Mouse (Mus musculus) limb, embryonic 15.5 days (tissue): ENCODE results near the gene Pex14. TPM values are rescaled to one million over a fixed set of nuclear protein-coding genes. Genes with fewer than 3 reads are reported as not detected.

Experiments used
- ATAC-seq: fragments of 200-750 bp; cut with Nextera tagmentation; 2 replicates; pipeline ENCODE4 v1.8.0; 2017; ENCODE audit warnings: low read depth, moderate TSS enrichment; ENCODE audit not compliant: insufficient number of reproducible peaks, low FRiP score, low TSS enrichment
- H3K27ac ChIP-seq: fragments of 300-500 bp; sonication (generic); 2 replicates; pipeline ENCODE4 v1.5.1; 2015; ENCODE audit warnings: moderate library complexity, mild to moderate bottlenecking, inconsistent platforms
- H3K27me3 ChIP-seq: fragments of 300-500 bp; sonication (generic); 2 replicates; pipeline ENCODE4 v1.6.1; 2015; ENCODE audit warnings: inconsistent platforms
- H3K36me3 ChIP-seq: fragments of 300-500 bp; sonication (generic); 2 replicates; pipeline ENCODE4 v1.6.1; 2015; ENCODE audit warnings: inconsistent platforms
- H3K4me1 ChIP-seq: fragments of 300-500 bp; sonication (generic); 2 replicates; pipeline ENCODE4 v1.6.1; 2015; ENCODE audit warnings: inconsistent platforms
- H3K4me2 ChIP-seq: fragments of 300-500 bp; sonication (generic); 2 replicates; pipeline ENCODE4 v1.6.1; 2015; ENCODE audit warnings: mild to moderate bottlenecking, inconsistent platforms
- H3K4me3 ChIP-seq: fragments of 300-500 bp; sonication (generic); 2 replicates; pipeline ENCODE4 v1.5.1; 2015; ENCODE audit warnings: mild to moderate bottlenecking, inconsistent platforms
- H3K9ac ChIP-seq: fragments of 300-500 bp; sonication (generic); 2 replicates; pipeline ENCODE4 v1.6.1; 2015; ENCODE audit warnings: inconsistent platforms
- H3K9me3 ChIP-seq: fragments of 300-500 bp; sonication (generic); 2 replicates; pipeline ENCODE4 v1.6.1; 2016; ENCODE audit warnings: inconsistent platforms
- WGBS: fragments of 180-500 bp; shearing (Covaris S2); methylation state at CpG from one replicate; pipeline ENCODE4 v1.1.7; 2015; 5-methylcytosine and 5-hydroxymethylcytosine counted together
- polyA plus RNA-seq: library from polyadenylated mRNA; unstranded; fragments of >200 nt; fragmentation: Nextera tagmentation; extraction: Ambion mirVana; gene quantifications from 2 replicates; pipeline ENCODE4 v1.2.1, GENCODE M21; 2015

Pex14 gene
- polyA plus RNA-seq, 1 experiment from 2014 or later = 45.6 TPM

DNA sequence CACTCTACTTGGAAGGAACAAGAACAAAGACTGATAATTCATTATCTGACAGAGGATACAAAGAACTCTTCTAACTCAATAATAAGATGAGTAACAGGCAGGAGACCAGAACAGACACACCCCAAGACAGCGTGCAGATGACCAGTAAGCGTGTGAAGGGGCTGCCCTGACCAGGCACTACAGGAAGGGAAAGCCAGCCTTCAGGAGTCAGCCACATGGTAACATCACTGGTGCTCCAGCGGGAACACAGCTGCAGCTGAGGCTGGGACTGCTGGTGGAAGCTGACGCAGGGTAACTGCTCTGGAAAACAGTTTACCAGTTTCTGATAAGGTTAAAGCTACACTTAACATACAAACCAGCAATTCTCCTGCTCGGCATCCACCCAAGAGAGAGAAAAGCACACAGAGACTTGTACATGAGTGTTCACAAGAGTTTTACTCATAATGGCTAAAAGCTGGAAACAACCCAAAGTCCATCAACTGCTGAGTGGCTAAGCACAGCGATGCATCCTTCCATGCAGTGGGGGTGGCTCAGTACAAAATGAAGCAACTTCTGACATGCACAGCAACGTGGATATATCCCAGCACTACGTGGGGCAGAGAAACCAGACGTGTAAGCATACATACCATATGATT is 121.3 kb downstream of the Pex14 start:
- Histone ChIP-seq H3K9ac (no peak overlapping the region), H3K27ac (no peak overlapping the region)

DNA sequence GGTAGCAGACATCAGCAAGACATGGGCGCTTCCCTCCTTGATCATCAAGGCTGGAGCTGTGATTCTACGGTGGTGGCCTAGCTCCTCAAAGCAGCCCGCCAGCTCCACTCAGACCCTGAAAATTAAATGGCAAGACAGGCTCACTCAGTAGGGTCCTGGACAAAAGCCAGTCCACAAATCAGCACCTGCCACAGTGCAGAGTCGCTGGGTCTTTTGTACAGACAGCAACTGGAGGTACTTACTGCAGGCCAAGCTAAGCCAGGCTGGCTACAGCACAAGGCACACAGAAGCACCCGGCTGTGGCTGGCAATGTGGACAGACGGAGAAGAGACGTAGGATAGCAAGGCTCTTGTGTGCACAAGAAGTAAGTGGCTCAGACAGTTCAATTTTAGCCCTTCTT is 124.8 kb downstream of the Pex14 start:
- Histone ChIP-seq H3K9me3 (no peaks in the 10 kb centered on the region), H3K4me3 (no peak overlapping the region), H3K27me3 (peaks cover 57% of the 10 kb centered on the region), H3K36me3 (0 out of 2 replicates have a peak, but pooled peaks cover 2% of the 10 kb centered on the region), H3K27ac (no peak overlapping the region), H3K9ac (no peak overlapping the region), H3K4me1 (peaks cover 36% of the 10 kb centered on the region), H3K4me2 (no peak overlapping the region)
- ATAC-seq = no peak
- 65% methylated on average over 7 of the region's 7 CpGs for WGBS

More for the DNA sequence above, 121.3 kb downstream of the Pex14 start:
- 0 out of 2 replicates have a peak, but pooled peaks cover 6% of the 10 kb centered on the region for H3K36me3 ChIP-seq
- no peaks in the 10 kb centered on the region for H3K9me3 ChIP-seq
- H3K4me1 ChIP-seq = peaks cover 20% of the 10 kb centered on the region; the same call in 1 of the 2 replicates
- no peak for ATAC-seq
- peaks cover 53% of the 10 kb centered on the region for H3K27me3 ChIP-seq
- WGBS = 51% methylated on average over 9 of the region's 9 CpGs
- no peak overlapping the region for H3K4me2 ChIP-seq
- no peak overlapping the region for H3K4me3 ChIP-seq

DNA sequence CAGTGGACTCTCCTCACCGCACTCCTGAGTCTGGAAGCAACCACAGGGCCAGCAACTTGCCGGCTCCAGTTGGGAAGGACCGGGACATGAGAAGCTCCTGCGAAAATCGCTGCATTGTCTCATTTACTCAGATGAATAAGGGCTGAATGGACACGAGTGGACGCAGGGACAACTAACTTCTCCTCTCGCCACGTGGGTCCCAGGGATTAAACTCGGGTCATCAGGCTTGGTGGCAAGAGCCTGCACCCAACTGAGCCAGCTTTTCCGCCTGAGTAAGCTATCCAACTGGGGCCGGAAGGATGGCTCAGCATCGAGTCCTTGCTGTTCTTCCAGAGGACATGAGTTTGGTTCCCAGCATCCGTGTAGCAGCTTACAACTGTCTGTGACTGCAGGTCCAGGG is 126.3 kb downstream of the Pex14 start:
- H3K4me3 ChIP-seq = no peak overlapping the region
- no peak overlapping the region for H3K4me2 ChIP-seq
- 0 out of 2 replicates have a peak, but pooled peaks cover 3% of the 10 kb centered on the region for H3K36me3 ChIP-seq
- no peak for ATAC-seq
- H3K9me3 ChIP-seq = no peaks in the 10 kb centered on the region
- no peak overlapping the region for H3K27ac ChIP-seq
- H3K27me3 ChIP-seq = peaks cover 60% of the 10 kb centered on the region
- 76% methylated on average over 14 of the region's 14 CpGs for WGBS
- no peak overlapping the region for H3K9ac ChIP-seq
- peaks cover 35% of the 10 kb centered on the region for H3K4me1 ChIP-seq

DNA sequence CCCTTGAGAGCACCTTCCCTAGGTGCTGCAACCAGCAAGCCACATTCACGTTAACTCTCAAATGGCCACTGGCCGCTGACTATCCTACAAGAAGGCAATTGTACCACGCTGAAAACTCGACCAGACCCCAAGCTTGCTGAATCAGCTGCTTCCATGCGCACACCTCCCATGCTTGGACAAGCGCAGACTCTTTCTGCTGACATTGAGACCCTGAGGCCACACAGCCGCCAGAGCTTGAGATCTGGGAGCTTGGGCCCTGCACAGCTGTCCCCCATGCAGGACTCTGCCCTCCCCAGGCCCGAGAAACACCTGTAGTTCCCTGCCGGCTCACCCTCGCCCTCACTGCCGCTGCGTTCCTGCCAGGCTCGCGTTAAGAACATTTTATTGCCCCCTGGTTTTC is 127.0 kb downstream of the Pex14 start:
- Histone ChIP-seq H3K9me3 (no peaks in the 10 kb centered on the region), H3K4me1 (peaks cover 35% of the 10 kb centered on the region), H3K36me3 (0 out of 2 replicates have a peak, but pooled peaks cover 3% of the 10 kb centered on the region), H3K4me2 (no peak overlapping the region), H3K4me3 (no peak overlapping the region), H3K9ac (no peak overlapping the region), H3K27ac (no peak overlapping the region), H3K27me3 (peaks cover 63% of the 10 kb centered on the region)
- no peak for ATAC-seq
- WGBS = 38% methylated on average over 14 of the region's 14 CpGs

DNA sequence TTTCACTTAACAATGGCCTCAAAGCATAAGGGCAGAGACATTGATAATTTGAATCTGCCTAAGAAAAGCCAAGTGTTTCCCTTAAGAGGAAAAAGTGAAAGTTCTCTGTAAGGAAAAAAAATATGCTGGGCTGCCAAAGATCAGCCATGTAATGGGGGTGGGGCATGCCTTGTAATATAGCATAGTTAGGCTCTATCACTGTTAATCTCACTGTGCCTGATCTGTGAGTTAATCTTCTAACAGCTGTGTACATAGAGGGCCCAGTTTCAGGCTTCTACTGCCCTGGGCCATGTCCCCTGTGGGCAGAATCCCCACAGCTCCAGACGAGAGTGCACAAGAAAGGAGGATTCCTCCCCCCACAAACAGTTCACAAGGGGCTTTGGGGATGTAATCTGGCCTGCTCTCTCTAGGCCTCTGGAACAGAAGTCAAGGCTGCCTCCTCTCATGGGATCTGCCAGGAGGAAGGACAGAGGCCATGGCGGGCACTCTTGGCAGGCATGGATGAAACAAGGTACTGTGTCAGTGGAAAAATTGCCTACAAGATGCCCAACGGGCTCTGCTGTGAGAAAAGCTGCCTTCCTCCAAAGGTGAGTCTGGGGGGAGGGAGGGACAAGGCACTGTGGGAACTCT is 127.9 kb downstream of the Pex14 start:
- H3K9ac ChIP-seq = no peak overlapping the region

DNA sequence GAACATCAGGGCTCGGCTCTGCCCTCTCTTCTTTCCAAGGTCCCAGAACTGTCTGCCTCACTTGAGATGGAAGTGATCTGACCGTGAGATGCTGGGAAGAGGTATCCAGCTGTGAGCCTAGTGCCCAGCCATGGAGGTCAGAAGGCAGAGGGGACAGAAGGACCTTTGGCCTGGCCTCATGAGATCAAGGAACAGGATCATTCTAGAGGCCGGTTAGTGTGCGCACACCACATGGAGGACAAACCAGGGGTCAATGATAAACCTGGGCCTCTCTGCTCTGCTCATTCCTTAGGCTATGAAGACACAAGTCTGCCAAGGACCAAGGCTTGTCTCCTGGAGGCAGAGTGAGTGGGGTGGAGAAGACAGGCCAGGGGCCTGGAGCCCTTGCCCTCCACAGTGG is 128.9 kb downstream of the Pex14 start:
- H3K27me3 ChIP-seq = peaks cover 80% of the 10 kb centered on the region
- H3K4me1 ChIP-seq = peaks cover 45% of the 10 kb centered on the region
- 93% methylated on average over 4 of the region's 4 CpGs for WGBS
- H3K4me3 ChIP-seq = no peak overlapping the region
- no peak overlapping the region for H3K27ac ChIP-seq
- no peak overlapping the region for H3K9ac ChIP-seq
- no peak overlapping the region for H3K4me2 ChIP-seq
- ATAC-seq = no peak
- H3K9me3 ChIP-seq = no peaks in the 10 kb centered on the region
- 0 out of 2 replicates have a peak, but pooled peaks cover 3% of the 10 kb centered on the region for H3K36me3 ChIP-seq

More for the DNA sequence above, 127.9 kb downstream of the Pex14 start:
- no peak for ATAC-seq
- no peaks in the 10 kb centered on the region for H3K9me3 ChIP-seq
- H3K36me3 ChIP-seq = 0 out of 2 replicates have a peak, but pooled peaks cover 3% of the 10 kb centered on the region
- H3K27ac ChIP-seq = no peak overlapping the region
- WGBS = 61% methylated on average over 3 of the region's 3 CpGs
- H3K4me3 ChIP-seq = no peak overlapping the region
- H3K4me1 ChIP-seq = peaks cover 36% of the 10 kb centered on the region
- peaks cover 73% of the 10 kb centered on the region for H3K27me3 ChIP-seq
- no peak overlapping the region for H3K4me2 ChIP-seq

DNA sequence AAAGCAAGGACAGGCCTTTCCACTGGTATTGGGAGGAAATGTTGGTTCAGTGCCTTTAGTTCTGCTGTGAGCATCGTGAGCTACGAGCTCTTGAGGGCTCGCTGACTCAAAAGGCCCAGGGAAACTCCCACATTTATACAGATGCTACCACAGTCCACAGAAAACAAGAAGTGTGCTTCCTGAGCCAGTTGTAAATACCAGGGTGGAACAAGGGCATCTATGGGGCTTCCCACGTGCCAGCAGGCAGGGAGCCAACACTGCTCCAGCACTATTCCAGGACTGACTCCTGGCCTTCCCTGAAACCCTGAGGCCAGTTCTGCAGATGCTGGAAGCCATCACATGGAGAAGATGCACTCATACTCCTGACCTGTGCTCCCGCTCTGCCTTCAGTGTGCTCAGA is 130.1 kb downstream of the Pex14 start:
- Histone ChIP-seq H3K4me1 (peaks cover 56% of the 10 kb centered on the region), H3K4me3 (no peak overlapping the region), H3K27me3 (peaks cover 77% of the 10 kb centered on the region), H3K36me3 (0 out of 2 replicates have a peak, but pooled peaks cover 7% of the 10 kb centered on the region), H3K27ac (no peak overlapping the region), H3K9ac (no peak overlapping the region), H3K9me3 (no peaks in the 10 kb centered on the region), H3K4me2 (no peak overlapping the region)
- ATAC-seq = no peak
- WGBS = 63% methylated on average over 5 of the region's 5 CpGs

DNA sequence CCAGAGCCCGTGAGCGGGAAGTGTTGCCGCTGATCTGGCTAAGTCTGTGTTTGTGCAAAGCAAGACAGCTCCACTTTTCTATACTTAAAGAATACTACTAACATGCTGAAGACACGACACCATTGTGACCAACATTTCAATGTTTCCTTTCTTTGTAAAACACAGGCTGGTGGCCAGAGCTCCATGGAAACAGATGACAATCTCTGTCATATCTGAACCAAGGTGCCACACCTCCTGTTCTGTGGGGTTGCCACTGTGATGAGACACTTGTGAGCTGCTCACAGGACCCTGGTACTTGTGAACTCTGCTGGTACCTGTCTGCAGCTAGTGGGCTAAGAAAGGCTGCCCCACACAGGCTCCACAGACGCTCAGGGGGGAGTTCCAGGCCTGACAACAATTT is 130.8 kb downstream of the Pex14 start:
- H3K4me2 ChIP-seq = no peak overlapping the region
- H3K9ac ChIP-seq = no peak overlapping the region
- H3K4me3 ChIP-seq = no peak overlapping the region
- H3K4me1 ChIP-seq = peaks cover 63% of the 10 kb centered on the region
- H3K27ac ChIP-seq = no peak overlapping the region
- peaks cover 73% of the 10 kb centered on the region for H3K27me3 ChIP-seq
- ATAC-seq = no peak
- H3K36me3 ChIP-seq = 0 out of 2 replicates have a peak, but pooled peaks cover 7% of the 10 kb centered on the region
- no peaks in the 10 kb centered on the region for H3K9me3 ChIP-seq
- WGBS = 70% methylated on average over 5 of the region's 5 CpGs

DNA sequence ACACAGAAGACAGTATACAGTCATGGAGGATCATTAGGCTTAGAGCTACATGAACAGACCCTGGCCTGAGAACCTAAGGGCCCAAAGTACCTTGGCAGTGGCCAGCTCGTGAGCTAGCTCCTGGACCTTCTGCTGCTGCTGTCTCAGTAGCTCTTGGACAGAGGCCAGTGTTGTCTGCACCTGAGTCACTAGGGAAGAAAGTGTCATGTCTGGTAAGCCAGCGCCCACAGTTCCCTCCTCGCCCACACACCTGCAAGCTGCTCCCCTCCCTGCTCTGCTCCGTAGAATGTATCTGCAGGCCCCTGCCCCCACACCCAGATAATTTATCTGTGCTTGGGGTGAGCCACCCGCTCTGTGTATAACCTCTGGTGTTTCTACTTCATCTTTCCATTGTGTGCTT is 133.5 kb downstream of the Pex14 start:
- no peak overlapping the region for H3K9ac ChIP-seq
- no peak overlapping the region for H3K4me3 ChIP-seq
- ATAC-seq = no peak
- WGBS = 79% methylated on average over 5 of the region's 5 CpGs
- H3K9me3 ChIP-seq = no peaks in the 10 kb centered on the region
- H3K27ac ChIP-seq = no peak overlapping the region
- peaks cover 44% of the 10 kb centered on the region for H3K4me1 ChIP-seq
- H3K27me3 ChIP-seq = peaks cover 80% of the 10 kb centered on the region
- H3K36me3 ChIP-seq = peaks cover 25% of the 10 kb centered on the region
- H3K4me2 ChIP-seq = no peak overlapping the region

DNA sequence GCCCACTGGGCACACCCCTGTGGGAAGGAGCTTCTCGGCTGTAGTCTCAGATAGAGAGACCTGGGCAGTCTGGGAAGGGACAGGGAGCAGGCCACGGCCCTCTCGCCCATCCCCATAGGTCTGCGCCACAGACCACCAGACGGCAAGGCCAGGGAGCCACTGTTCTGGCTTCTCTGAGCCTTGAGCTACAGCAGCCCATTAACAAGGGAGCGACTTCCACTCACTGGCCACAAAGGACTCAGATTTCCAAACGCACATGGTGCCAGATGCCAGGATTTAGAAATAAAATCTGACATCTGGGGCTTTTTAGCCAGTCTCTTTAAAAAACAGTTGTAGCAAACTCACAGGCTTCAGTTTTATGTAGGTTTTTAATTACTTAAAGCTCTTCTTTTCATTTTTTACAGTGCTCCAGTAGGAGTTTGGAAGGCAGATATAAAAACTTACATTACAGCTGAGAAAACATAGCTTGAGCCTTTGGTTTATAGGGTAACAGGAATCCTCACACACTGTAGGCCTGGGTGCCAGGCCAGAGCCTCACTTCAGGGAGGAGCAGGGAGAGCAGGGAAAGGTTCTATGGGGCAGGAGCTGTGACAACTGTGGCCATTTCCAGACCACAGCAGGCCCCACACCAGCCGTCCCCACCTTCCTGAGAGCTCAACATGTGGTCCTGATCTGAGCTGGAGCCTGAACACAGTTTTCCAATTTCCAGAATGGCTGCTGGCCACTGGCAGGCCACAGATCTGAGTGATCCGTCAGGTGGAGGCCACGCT is 134.9 kb downstream of the Pex14 start:
- Histone ChIP-seq H3K4me1 (peaks cover 39% of the 10 kb centered on the region), H3K4me3 (no peak overlapping the region), H3K9ac (no peak overlapping the region), H3K27ac (peak overlapping the region; percentile 59), H3K9me3 (no peaks in the 10 kb centered on the region), H3K36me3 (peaks cover 36% of the 10 kb centered on the region), H3K27me3 (peaks cover 80% of the 10 kb centered on the region), H3K4me2 (no peak overlapping the region)
- WGBS = 33% methylated on average over 10 of the region's 10 CpGs
- ATAC-seq = peak; percentile 60; the same call in 1 of the 2 replicates

DNA sequence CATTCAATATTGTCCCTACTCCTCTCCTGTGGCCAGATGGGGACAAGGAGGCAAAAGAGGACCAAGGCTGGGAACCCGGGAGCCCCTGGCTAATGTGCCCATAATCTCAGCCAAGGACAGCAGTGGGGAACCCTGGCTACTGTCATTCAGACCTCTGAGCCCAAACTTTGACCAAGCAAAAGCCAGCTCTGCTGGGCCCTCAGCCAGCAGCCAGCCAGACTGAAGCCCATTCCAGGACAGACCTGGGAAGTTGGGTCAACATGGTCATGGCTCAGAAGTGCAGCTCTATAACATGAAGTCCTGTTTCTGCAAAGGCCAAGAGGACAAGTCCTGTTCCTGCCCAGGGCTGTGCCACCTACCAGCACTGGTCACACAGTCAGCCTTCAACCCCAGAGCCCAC is 137.6 kb downstream of the Pex14 start:
- H3K9me3 ChIP-seq = no peaks in the 10 kb centered on the region
- WGBS = 82% methylated on average over 1 of the region's 1 CpGs
- no peak overlapping the region for H3K9ac ChIP-seq
- ATAC-seq = no peak
- no peak overlapping the region for H3K4me3 ChIP-seq
- H3K27me3 ChIP-seq = peaks cover 78% of the 10 kb centered on the region
- no peak overlapping the region for H3K27ac ChIP-seq
- H3K36me3 ChIP-seq = peaks cover 37% of the 10 kb centered on the region
- peaks cover 37% of the 10 kb centered on the region for H3K4me1 ChIP-seq
- no peak overlapping the region for H3K4me2 ChIP-seq

DNA sequence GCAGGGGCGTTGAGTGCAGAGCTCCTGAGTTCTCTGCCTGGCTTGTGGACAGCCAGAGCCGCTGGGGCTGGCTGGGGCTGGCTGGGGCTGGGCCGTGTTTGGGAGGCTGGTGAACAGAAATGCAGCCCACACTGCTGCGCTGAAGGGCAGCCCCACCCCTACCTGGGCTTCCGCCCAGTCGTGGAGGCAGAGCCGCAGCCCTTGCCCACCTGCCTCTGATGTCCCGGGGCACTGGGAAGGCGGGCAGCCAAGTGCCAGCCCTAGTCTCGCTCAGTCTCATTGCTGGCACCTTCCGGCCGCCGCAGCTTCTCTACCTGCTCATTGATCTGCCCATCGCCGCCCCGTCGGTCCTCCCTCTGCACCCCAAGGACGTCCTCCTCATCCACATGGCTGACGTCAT is 138.6 kb downstream of the Pex14 start:
- ATAC-seq = no peak
- H3K4me1 ChIP-seq = peaks cover 34% of the 10 kb centered on the region
- H3K4me3 ChIP-seq = no peak overlapping the region
- H3K9ac ChIP-seq = no peak overlapping the region
- no peaks in the 10 kb centered on the region for H3K9me3 ChIP-seq
- no peak overlapping the region for H3K4me2 ChIP-seq
- 90% methylated on average over 19 of the region's 19 CpGs for WGBS
- peaks cover 78% of the 10 kb centered on the region for H3K27me3 ChIP-seq
- peaks cover 37% of the 10 kb centered on the region for H3K36me3 ChIP-seq
- no peak overlapping the region for H3K27ac ChIP-seq
